Mouse (Mus musculus): ENCODE results near the gene Msl1.

Gene Msl1

GRCm38 (mm10) chr11:98764091-98764490, 31.2 kb upstream of the Msl1 start:
- no peak for DNase-seq (ENCODE audit: extremely low spot score, low spot score)

GRCm38 (mm10) chr11:98764746-98765145, 30.6 kb upstream of the Msl1 start:
- no peak for DNase-seq (ENCODE audit: extremely low spot score, low spot score)

- DNase-seq (ENCODE audit: extremely low spot score, low spot score) = no peak
Observed at GRCm38 (mm10) chr11:98765421-98766309, 29.7 kb upstream of the Msl1 start.

GRCm38 (mm10) chr11:98766346-98766745, 29.0 kb upstream of the Msl1 start:
- DNase-seq (ENCODE audit: extremely low spot score, low spot score) = no peak

- DNase-seq (ENCODE audit: extremely low spot score, low spot score) = no peak
Observed at GRCm38 (mm10) chr11:98766816-98767215, 28.5 kb upstream of the Msl1 start.

- no peak for DNase-seq (ENCODE audit: extremely low spot score, low spot score)
Observed at GRCm38 (mm10) chr11:98767276-98767675, 28.0 kb upstream of the Msl1 start.

- no peak for DNase-seq (ENCODE audit: extremely low spot score, low spot score)
Observed at GRCm38 (mm10) chr11:98767713-98768112, 27.6 kb upstream of the Msl1 start.

GRCm38 (mm10) chr11:98768127-98769006, 26.9 kb upstream of the Msl1 start:
- DNase-seq (ENCODE audit: extremely low spot score, low spot score) = no peak

- DNase-seq (ENCODE audit: extremely low spot score, low spot score) = no peak
Observed at GRCm38 (mm10) chr11:98769007-98769954, 26.0 kb upstream of the Msl1 start.

- no peak for DNase-seq (ENCODE audit: extremely low spot score, low spot score)
Observed at GRCm38 (mm10) chr11:98770096-98770975, 25.0 kb upstream of the Msl1 start.

- DNase-seq (ENCODE audit: extremely low spot score, low spot score) = no peak
Observed at GRCm38 (mm10) chr11:98771131-98771530, 24.2 kb upstream of the Msl1 start.

- DNase-seq (ENCODE audit: extremely low spot score, low spot score) = no peak
Observed at GRCm38 (mm10) chr11:98771844-98772525, 23.3 kb upstream of the Msl1 start.

- DNase-seq (ENCODE audit: extremely low spot score, low spot score) = no peak
Observed at GRCm38 (mm10) chr11:98772667-98773171, 22.6 kb upstream of the Msl1 start.

- peak; percentile 91 for DNase-seq (ENCODE audit: extremely low spot score, low spot score)
Observed at GRCm38 (mm10) chr11:98773635-98774295, 21.6 kb upstream of the Msl1 start.

- no peak for DNase-seq (ENCODE audit: extremely low spot score, low spot score)
Observed at GRCm38 (mm10) chr11:98774582-98775347, 20.6 kb upstream of the Msl1 start, which contains the start of gene Nr1d1. Gene Nr1d1 (minus strand): TSS chr11:98775333.

GRCm38 (mm10) chr11:98775348-98776051, 19.8 kb upstream of the Msl1 start:
- DNase-seq (ENCODE audit: extremely low spot score, low spot score) = peak; percentile 93

GRCm38 (mm10) chr11:98776052-98776764, 19.1 kb upstream of the Msl1 start:
- no peak for DNase-seq (ENCODE audit: extremely low spot score, low spot score)

Measured in neural tube, embryonic 10.5 days (tissue).